ENCODE assay signal across 9 mouse cellular contexts in the genomic region with DNA sequence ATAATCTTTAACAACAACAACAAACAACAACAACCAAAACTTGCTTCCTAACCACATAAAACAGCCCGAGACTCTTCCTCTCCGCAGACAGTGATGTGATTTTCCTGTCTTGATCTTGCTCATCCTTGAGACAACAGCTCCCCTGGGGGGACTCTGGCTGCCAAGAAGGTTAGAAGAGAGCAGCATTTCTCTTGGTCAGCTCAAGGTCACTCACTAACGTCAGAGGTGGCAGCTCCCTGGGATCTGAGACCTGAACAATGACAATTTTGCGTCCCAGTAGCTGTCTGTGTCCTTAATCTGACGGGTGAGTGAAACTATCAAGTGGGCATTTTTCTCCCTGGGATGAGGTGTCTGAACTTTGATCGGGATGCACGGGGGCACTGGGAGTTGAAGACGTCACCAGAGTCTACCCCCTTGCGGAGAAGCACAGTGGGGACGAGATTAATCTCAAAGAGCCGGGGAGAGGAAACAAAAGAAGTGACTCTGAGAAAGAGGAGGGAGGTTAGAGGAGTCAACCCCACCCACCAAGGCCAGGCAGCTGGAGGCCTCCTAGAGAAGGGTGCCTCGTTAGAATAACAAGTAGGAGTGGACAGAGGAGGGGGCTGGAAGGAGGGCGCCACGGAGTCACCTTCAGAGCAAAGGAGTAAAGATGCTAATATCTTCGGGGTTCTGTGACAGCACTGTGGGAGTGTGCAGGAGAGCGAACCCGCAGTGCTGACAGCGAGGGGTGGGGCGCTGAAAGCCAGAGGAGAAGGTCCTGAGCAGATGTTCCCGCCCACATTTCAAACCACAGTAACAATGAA.
DNase-seq lines count a peak whose midpoint lies in the region; ATAC-seq and TF ChIP-seq lines count a peak whose summit lies in the region.
"Had no signal": no experiment of that assay in that cellular context is flagged by ENCODE, and none has a peak within 500 bp of the region (broad histone marks: within the 10 kb centered on the region; RNA-seq: fewer than 3 reads in every experiment).

No protein-coding gene starts in this region.

- 2% methylated on average over 20 of the region's 20 CpGs for WGBS in forebrain, embryonic 11.5 days
- WGBS in intestine, embryonic 15.5 days = 3% methylated on average over 20 of the region's 20 CpGs
- WGBS in lung, postnatal 0 days = 5% methylated on average over 20 of the region's 20 CpGs
- 6% methylated on average over 20 of the region's 20 CpGs for WGBS in small intestine, adult 2 months

- no peaks in the 10 kb centered on the region for H3K9me3 ChIP-seq in forebrain, embryonic 11.5 days (ENCODE audit: control insufficient read depth, low read length)
- no peaks in the 10 kb centered on the region for H3K9me3 ChIP-seq in intestine, embryonic 15.5 days
- H3K9me3 ChIP-seq in lung, postnatal 0 days (ENCODE audit: low read length) = no peaks in the 10 kb centered on the region

- intact Hi-C loops in gastrocnemius, postnatal 14 days (cut with DNase I; ENCODE audit: low total_unique reads) = loop anchor here (5.0 to 10.0 kb wide), 2 partner anchors 64 to 97 kb away; no protein-coding TSS in a partner anchor

- H3K36me3 ChIP-seq in forebrain, embryonic 11.5 days (ENCODE audit: control insufficient read depth, insufficient read depth, low read length) = no peaks in the 10 kb centered on the region
- no peaks in the 10 kb centered on the region for H3K36me3 ChIP-seq in intestine, embryonic 15.5 days
- H3K36me3 ChIP-seq in lung, postnatal 0 days (ENCODE audit: insufficient read depth, low read length) = no peaks in the 10 kb centered on the region
- no peaks in the 10 kb centered on the region for H3K36me3 ChIP-seq in small intestine, adult 2 months (ENCODE audit: control insufficient read depth, insufficient read depth, low read length)
- H3K36me3 ChIP-seq: G1E had no signal

- H3K4me1 ChIP-seq in forebrain, embryonic 11.5 days (replicated peaks; ENCODE audit: control insufficient read depth, insufficient read depth, low read length) = peaks cover 10% of the 10 kb centered on the region
- H3K4me1 ChIP-seq in intestine, embryonic 15.5 days (replicated peaks) = peaks cover 8% of the 10 kb centered on the region; the same call in 1 of the 2 replicates
- peaks cover 7% of the 10 kb centered on the region; the same call in 1 of the 2 replicates for H3K4me1 ChIP-seq in lung, postnatal 0 days (ENCODE audit: insufficient read depth, low read depth, low read length)
- peaks cover 2% of the 10 kb centered on the region; the same call in 1 of the 2 replicates for H3K4me1 ChIP-seq in small intestine, adult 2 months (ENCODE audit: control insufficient read depth, insufficient read depth, insufficient read length, low read length)

- H3K4me2 ChIP-seq in forebrain, embryonic 11.5 days (ENCODE audit: low read depth, low read length, severe bottlenecking) = peak overlapping the region; percentile 75
- peak overlapping the region; percentile 84 for H3K4me2 ChIP-seq in intestine, embryonic 15.5 days (replicated peaks)
- peak overlapping the region; percentile 80 for H3K4me2 ChIP-seq in lung, postnatal 0 days (replicated peaks; ENCODE audit: low read depth, low read length)

- no peak for TF ChIP-seq CTCF in lung, postnatal 0 days (IDR thresholded peaks at IDR 0.05)
- TF ChIP-seq CTCF in small intestine, adult 2 months (IDR thresholded peaks at IDR 0.05; ENCODE audit: extremely low read depth, insufficient read length, insufficient replicate concordance, low read depth, low read length) = no peak

- no peak for TF ChIP-seq EP300 in lung, postnatal 0 days (IDR thresholded peaks at IDR 0.05)

- DNase-seq in gastrocnemius, postnatal 14 days = peak; percentile 21
- DNase-seq in gastrocnemius, postnatal 10 days = no peak
- peak; percentile 44 to 78 for DNase-seq in adrenal gland, adult (ENCODE audit: inconsistent age in 2 of 2, low spot score in 1 of 2)
- peak; percentile 53 for DNase-seq in forebrain, embryonic 11.5 days (ENCODE audit: low spot score)
- DNase-seq in lung, postnatal 0 days (ENCODE audit: low spot score) = peak; percentile 18
- DNase-seq in frontal cortex, postnatal 14 days (ENCODE audit: low spot score in 2 of 2) = no peak

- TF ChIP-seq POLR2A in small intestine, adult 2 months (IDR thresholded peaks at IDR 0.05; ENCODE audit: low read depth, low read length) = no peak

- H3K4me3 ChIP-seq in forebrain, embryonic 11.5 days (ENCODE audit: low read depth, low read length) = peak overlapping the region; percentile 31
- peak overlapping the region; percentile 34 for H3K4me3 ChIP-seq in intestine, embryonic 15.5 days (replicated peaks)
- peak overlapping the region; percentile 38 for H3K4me3 ChIP-seq in lung, postnatal 0 days (ENCODE audit: low read depth, low read length)
- peak overlapping the region; percentile 0; the same call in 1 of the 2 replicates for H3K4me3 ChIP-seq in small intestine, adult 2 months (ENCODE audit: low read depth, low read length)

- H3K27ac ChIP-seq in forebrain, embryonic 11.5 days (ENCODE audit: low read depth, low read length) = no peak overlapping the region
- no peak overlapping the region for H3K27ac ChIP-seq in intestine, embryonic 15.5 days
- H3K27ac ChIP-seq in lung, postnatal 0 days (ENCODE audit: low read length) = no peak overlapping the region
- H3K27ac ChIP-seq in small intestine, adult 2 months (ENCODE audit: insufficient read depth, low read depth, low read length) = no peak overlapping the region

- peak; percentile 74 for ATAC-seq in forebrain, embryonic 11.5 days (replicated peaks; ENCODE audit: low FRiP score)
- peak; percentile 60 for ATAC-seq in intestine, embryonic 15.5 days
- peak; percentile 17; the same call in 1 of the 2 replicates for ATAC-seq in lung, postnatal 0 days

- H3K27me3 ChIP-seq in forebrain, embryonic 11.5 days (ENCODE audit: control insufficient read depth, insufficient read depth, low read length) = no peaks in the 10 kb centered on the region; the same call in 1 of the 2 replicates
- H3K27me3 ChIP-seq in intestine, embryonic 15.5 days (replicated peaks) = peaks cover 4% of the 10 kb centered on the region; the same call in 1 of the 2 replicates
- H3K27me3 ChIP-seq in lung, postnatal 0 days (replicated peaks; ENCODE audit: insufficient read depth, low read length) = no peaks in the 10 kb centered on the region
- 0 out of 2 replicates have a peak, but pooled peaks cover 2% of the 10 kb centered on the region for H3K27me3 ChIP-seq in small intestine, adult 2 months (ENCODE audit: control insufficient read depth, insufficient read depth, low read length)

- H3K9ac ChIP-seq in forebrain, embryonic 11.5 days (ENCODE audit: low read length) = peak overlapping the region; percentile 49
- H3K9ac ChIP-seq in intestine, embryonic 15.5 days = no peak overlapping the region
- H3K9ac ChIP-seq in lung, postnatal 0 days (replicated peaks; ENCODE audit: low read depth) = no peak overlapping the region; the same call in 1 of the 2 replicates

Comparison
In these comparisons a context has a peak if more than half of its experiments do, and no peak if none do; other contexts are left out.
1. DNase-seq: peak in gastrocnemius, postnatal 14 days (single experiment), adrenal gland, adult (2 of 2), forebrain, embryonic 11.5 days (single experiment) and lung, postnatal 0 days (single experiment); none in gastrocnemius, postnatal 10 days (single experiment) and frontal cortex, postnatal 14 days (0 of 2).
2. ATAC-seq: peak in every context shown above with its lines; median percentile 74 in forebrain, embryonic 11.5 days; 60 in intestine, embryonic 15.5 days; 17 in lung, postnatal 0 days.
3. Peak in every context shown above with its lines, with median percentiles within 50 percentile points of each other: H3K4me2 ChIP-seq and H3K4me3 ChIP-seq.